Mouse (Mus musculus) cerebellum, postnatal 4 days (tissue): ENCODE results near the gene Skint11.
"Not testable (repeated sequence)": the region's sequence is repeated elsewhere in the genome, so short reads cannot be mapped to it uniquely, and the experiment has no call there.

ENCODE experiments used
- DNase-seq, 2 experiments: peaks; one replicate each; pipeline ENCODE4 v3.0.0; 2022; ENCODE audit warnings: low spot score in 2 of 2, mixed read lengths in 1 of 2

Skint11 gene

DNA sequence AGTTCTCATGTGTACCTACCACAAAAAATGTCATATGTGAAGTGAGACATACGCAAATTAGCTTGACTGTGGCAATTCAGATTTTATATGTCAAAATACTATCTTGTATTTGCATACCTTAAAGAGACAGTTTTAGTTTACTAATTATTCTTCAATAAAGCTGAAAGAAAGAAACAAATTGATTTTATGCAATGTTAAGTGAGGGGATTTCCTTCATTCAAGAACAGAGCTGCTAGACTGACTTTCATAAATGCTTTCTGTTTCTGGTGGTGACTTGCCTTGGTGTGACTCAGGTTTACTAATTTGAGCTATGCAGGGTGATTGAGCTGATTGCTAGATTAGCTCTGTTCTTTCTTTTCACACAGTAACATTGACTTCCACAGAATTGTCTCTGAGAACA lies at the start of gene Skint11:
Gene Skint11, plus strand, starts transcription at position 301 of the 400 bp plus-strand sequence.
- no peak for DNase-seq

DNA sequence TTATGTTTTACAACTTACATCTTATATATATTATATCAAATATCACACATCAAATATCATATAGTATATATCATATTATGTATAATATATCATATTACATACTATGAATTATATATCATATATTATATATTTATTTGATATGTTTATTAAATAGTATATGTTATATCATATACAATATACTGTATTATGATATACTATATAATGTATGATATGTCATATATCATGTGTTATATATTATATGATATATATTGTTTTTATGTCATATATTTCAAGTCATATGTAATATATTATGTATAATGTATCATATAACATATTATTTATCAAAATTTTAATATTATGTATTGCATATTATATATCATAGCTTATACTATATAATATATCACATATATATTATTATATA lies 2.0 kb upstream of the Skint11 start:
- no peak for DNase-seq

DNA sequence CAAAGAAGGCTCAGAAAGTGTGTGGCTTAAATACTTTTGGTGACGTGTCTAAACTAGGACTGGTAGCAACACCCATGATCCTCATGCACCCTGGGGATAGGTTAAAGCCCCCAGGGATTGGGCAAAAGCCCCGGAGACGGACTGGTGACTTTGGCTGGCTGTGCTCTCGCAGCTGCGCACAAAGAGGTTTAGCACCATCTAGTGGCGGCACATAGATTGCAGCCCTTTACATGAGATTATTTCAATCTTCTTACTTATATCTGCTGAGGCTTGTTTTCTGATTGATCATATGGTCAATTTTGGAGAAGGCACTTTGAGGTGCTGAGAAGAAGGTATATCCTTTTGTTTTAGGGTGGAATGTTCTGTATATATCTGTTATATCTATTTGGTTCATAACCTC lies 9.7 kb downstream of the Skint11 start:
- peak in 1 of 2 experiments; percentile 8 for DNase-seq

DNA sequence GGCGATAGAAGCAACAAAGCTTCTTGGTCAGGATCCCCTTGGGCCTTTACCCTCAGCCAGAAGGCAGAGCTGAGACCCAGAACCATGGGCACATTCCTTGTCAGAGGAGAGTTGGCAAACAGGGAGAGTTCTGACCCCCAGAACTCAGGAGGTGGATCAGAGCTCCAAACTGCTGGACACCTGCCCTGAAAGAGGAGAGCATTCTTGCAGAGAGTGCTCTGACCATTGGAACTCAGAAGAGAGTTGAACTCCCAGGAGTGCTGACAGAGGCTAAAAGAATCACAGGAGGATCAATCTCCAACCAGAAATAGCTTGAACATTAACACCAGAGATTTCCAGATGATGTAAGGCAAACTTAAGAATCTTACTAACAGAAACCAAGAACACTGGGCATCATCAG lies 93.7 kb downstream of the Skint11 start:
- not testable (repeated sequence) for DNase-seq
